Mouse (Mus musculus) olfactory bulb, adult 2 months (tissue): ENCODE results near the gene Alcam.

Source experiments
- CTCF ChIP-seq: fragments of 200-500 bp; IDR thresholded peaks from 2 replicates; pipeline ENCODE4 v1.5.1; 2012; ENCODE audit warnings: low read depth, mild to moderate bottlenecking, low read length, moderate library complexity; ENCODE audit not compliant: insufficient read depth
- POLR2A ChIP-seq: fragments of 200-500 bp; IDR thresholded peaks from 2 replicates; pipeline ENCODE4 v1.6.1; 2012; ENCODE audit warnings: mild to moderate bottlenecking, low read depth, low read length, moderate library complexity; ENCODE audit not compliant: insufficient read depth

- TF ChIP-seq CTCF (no peak), POLR2A (no peak)
Measured at GRCm38 (mm10) chr16:52334084-52334483, 119.8 kb downstream of the Alcam start.
